Mouse (Mus musculus) liver, embryonic 12.5 days (tissue): Measurements from ENCODE around the gene Nphp4. TPM values are rescaled to one million over a fixed set of nuclear protein-coding genes. Genes with fewer than 3 reads are reported as not detected.

Experiments
- ATAC-seq: fragments of 200-750 bp; cut with Nextera tagmentation; 2 replicates; pipeline ENCODE4 v1.8.0; 2017; ENCODE audit warnings: moderate number of reproducible peaks, mild to moderate bottlenecking, moderate library complexity
- H3K27ac ChIP-seq: fragments of 300-500 bp; sonication (generic); 2 replicates; pipeline ENCODE4 v1.5.1; 2016; ENCODE audit warnings: mild to moderate bottlenecking
- H3K27me3 ChIP-seq: fragments of 300-500 bp; sonication (generic); replicated peaks from 2 replicates; pipeline ENCODE4 v1.6.1; 2016; ENCODE audit warnings: mild to moderate bottlenecking, moderate library complexity
- H3K36me3 ChIP-seq: fragments of 300-500 bp; sonication (generic); 2 replicates; pipeline ENCODE4 v1.6.1; 2016; ENCODE audit warnings: mild to moderate bottlenecking, moderate library complexity
- H3K4me1 ChIP-seq: fragments of 300-500 bp; sonication (generic); 2 replicates; pipeline ENCODE4 v1.6.1; 2016
- H3K4me2 ChIP-seq: fragments of 300-500 bp; sonication (generic); 2 replicates; pipeline ENCODE4 v1.6.1; 2016; ENCODE audit warnings: mild to moderate bottlenecking, moderate library complexity
- H3K4me3 ChIP-seq: fragments of 300-500 bp; sonication (generic); 2 replicates; pipeline ENCODE4 v1.5.1; 2016; ENCODE audit warnings: mild to moderate bottlenecking, moderate library complexity
- H3K9ac ChIP-seq: fragments of 300-500 bp; sonication (generic); 2 replicates; pipeline ENCODE4 v1.6.1; 2016; ENCODE audit warnings: mild to moderate bottlenecking, moderate library complexity
- H3K9me3 ChIP-seq: fragments of 300-500 bp; sonication (generic); replicated peaks from 2 replicates; pipeline ENCODE4 v1.6.1; 2016; ENCODE audit warnings: mild to moderate bottlenecking, moderate library complexity
- WGBS: fragments of 180-500 bp; shearing (Covaris S2); methylation state at CpG from one replicate; pipeline ENCODE4 v1.1.7; 2016; ENCODE audit not compliant: insufficient replicate concordance; 5-methylcytosine and 5-hydroxymethylcytosine counted together
- polyA plus RNA-seq: library from polyadenylated mRNA; unstranded; fragments of >200 nt; fragmentation: Nextera tagmentation; extraction: Ambion mirVana; gene quantifications from 2 replicates; pipeline ENCODE4 v1.2.1, GENCODE M21; 2016

Gene Nphp4
- polyA plus RNA-seq, 1 experiment from 2014 or later, result 0.39 TPM

DNA sequence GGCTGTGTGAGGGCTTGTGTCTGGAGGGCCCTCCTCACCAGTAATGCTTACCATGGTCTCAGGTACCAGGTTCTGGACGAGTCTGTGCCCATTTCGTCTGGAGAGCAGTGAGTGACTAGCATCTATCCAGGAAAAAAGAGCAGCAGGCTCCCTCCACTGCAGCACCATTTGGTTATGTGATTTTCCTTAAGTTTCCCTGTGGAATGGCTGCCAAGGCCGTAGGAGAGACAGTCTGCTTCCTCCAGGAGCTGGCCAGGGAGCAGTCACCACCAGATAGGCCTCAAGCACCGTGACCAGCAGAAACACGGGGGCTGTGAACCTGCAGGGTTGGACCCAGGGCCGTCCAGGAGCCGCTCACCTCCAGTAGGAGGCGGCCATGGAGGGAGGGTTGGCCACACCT lies 3.9 kb downstream of the Nphp4 start:
- Histone ChIP-seq H3K9ac (no peak overlapping the region), H3K36me3 (no peaks in the 10 kb centered on the region), H3K4me2 (no peak overlapping the region), H3K27me3 (peaks cover 51% of the 10 kb centered on the region), H3K27ac (no peak overlapping the region), H3K4me3 (no peak overlapping the region), H3K9me3 (no peaks in the 10 kb centered on the region), H3K4me1 (peaks cover 14% of the 10 kb centered on the region; the same call in 1 of the 2 replicates)
- WGBS, result 38% methylated on average over 8 of the region's 8 CpGs
- no peak for ATAC-seq

DNA sequence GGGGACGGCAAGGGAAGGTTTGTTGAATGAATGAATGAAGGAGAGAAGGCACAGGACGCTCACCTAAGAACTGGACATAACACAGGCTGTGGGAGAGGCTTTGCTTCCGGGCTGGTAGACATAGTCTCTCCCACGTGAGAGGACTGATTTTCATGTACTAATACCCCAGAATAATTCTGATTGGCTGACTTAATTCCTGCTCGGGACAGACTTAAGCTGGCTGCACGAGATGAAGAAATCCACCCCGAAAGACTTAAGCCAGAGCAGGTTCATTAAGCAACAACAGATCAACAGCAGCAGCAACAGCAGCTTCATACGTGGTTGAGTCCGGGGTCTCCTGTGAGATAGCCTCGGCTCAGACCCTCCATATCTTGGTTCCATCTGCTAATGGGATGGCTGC lies 11.5 kb downstream of the Nphp4 start:
- H3K36me3 ChIP-seq, result no peaks in the 10 kb centered on the region
- WGBS, result 65% methylated on average over 10 of the region's 10 CpGs
- H3K4me1 ChIP-seq, result no peaks in the 10 kb centered on the region
- H3K9me3 ChIP-seq, result no peaks in the 10 kb centered on the region
- no peak overlapping the region for H3K4me3 ChIP-seq
- no peak overlapping the region for H3K9ac ChIP-seq
- no peak overlapping the region for H3K4me2 ChIP-seq
- ATAC-seq, result no peak
- no peaks in the 10 kb centered on the region for H3K27me3 ChIP-seq
- no peak overlapping the region for H3K27ac ChIP-seq

DNA sequence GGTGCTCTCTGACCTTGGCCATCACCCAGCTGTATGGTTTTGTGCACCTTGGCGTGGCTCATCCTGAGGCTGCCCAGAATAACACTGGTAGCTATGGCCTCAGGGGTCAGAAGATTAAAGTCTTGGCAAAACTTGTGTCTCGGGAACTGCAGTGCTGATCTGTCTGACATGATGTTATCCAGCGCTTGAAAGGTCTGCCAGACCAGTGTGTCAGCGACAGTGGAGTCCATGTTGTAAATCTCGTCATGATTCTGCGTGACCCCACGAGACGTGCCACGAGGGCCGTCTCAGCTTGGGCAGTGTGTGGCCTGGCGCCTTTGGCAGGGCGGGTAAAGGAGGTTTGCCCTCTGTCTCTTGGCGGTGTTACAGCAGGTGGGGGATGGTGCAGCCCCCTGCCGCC lies 13.8 kb downstream of the Nphp4 start:
- Histone ChIP-seq H3K27me3 (peaks cover 6% of the 10 kb centered on the region; the same call in 1 of the 2 replicates), H3K4me3 (no peak overlapping the region), H3K9ac (no peak overlapping the region), H3K27ac (no peak overlapping the region), H3K9me3 (0 out of 2 replicates have a peak, but pooled peaks cover 2% of the 10 kb centered on the region), H3K36me3 (no peaks in the 10 kb centered on the region), H3K4me1 (no peaks in the 10 kb centered on the region), H3K4me2 (no peak overlapping the region)
- 78% methylated on average over 14 of the region's 14 CpGs for WGBS
- no peak for ATAC-seq

DNA sequence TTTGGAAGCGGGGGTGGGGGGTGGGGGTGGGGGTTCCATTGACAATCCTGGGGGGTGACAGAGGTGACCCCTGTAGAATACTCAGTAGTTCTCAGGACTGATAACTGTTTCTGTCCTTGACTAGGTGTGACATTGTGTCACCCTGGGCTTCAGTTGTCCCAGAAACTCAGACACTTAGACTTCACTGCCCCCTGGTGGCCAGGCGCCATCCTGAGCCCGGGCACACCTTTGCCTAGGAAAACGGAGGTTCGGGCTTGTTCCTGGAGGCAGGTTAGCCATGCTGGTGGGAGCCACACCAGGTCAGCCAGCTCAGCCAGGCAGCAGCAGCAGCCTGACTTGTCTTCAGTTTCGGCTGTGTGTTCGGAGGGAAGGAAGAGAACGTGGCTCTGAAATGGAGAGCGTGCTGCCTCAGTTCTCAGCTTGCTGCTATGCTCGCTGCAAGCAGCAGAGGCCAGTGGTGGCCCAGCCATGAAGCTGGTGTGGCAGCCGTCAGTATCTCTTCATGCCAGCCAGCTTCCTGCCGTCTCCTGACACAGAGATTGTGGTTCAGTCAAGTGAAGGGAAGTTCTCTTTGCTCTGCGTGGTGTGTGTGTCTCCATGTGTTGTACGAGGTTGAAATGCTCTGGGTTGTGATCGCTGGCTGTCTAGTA lies 14.9 kb downstream of the Nphp4 start:
- H3K4me1 ChIP-seq, result no peaks in the 10 kb centered on the region
- no peak overlapping the region for H3K4me2 ChIP-seq
- ATAC-seq, result no peak
- H3K9me3 ChIP-seq, result peaks cover 5% of the 10 kb centered on the region; the same call in 1 of the 2 replicates
- H3K9ac ChIP-seq, result no peak overlapping the region
- H3K27ac ChIP-seq, result no peak overlapping the region
- no peaks in the 10 kb centered on the region for H3K36me3 ChIP-seq
- H3K4me3 ChIP-seq, result no peak overlapping the region
- 33% methylated on average over 15 of the region's 15 CpGs for WGBS
- H3K27me3 ChIP-seq, result peaks cover 6% of the 10 kb centered on the region; the same call in 1 of the 2 replicates

DNA sequence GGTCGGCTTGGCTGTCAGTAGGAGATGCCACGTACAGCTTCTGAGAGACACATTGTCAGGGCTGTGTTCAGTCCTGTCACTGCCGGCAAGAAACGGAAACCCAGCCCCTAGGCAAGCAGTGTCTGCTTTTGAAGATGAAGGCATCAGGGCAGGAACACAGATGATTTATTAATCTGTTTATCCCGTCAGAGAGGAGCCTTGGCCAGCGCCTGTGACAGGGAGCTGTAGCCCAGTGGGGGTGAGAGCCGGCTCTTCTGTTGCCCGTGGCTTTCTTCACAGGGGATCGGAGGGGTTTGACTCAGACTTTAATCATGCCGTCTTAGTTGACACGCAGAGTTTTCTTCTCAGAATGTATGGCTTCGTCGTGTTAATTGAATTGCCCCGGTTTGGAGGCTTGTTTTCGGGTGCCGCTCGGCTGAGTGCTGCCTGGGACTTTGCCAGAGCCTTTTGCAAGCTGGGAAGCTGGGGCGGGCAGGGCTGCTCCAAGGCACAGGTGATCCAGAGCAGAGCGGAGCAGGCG lies 17.9 kb downstream of the Nphp4 start:
- H3K4me2 ChIP-seq, result no peak overlapping the region
- H3K9me3 ChIP-seq, result peaks cover 26% of the 10 kb centered on the region
- H3K4me3 ChIP-seq, result no peak overlapping the region
- ATAC-seq, result no peak
- no peaks in the 10 kb centered on the region for H3K36me3 ChIP-seq
- H3K4me1 ChIP-seq, result no peaks in the 10 kb centered on the region
- no peak overlapping the region for H3K27ac ChIP-seq
- WGBS, result 47% methylated on average over 20 of the region's 20 CpGs
- peaks cover 6% of the 10 kb centered on the region; the same call in 1 of the 2 replicates for H3K27me3 ChIP-seq
- H3K9ac ChIP-seq, result no peak overlapping the region

DNA sequence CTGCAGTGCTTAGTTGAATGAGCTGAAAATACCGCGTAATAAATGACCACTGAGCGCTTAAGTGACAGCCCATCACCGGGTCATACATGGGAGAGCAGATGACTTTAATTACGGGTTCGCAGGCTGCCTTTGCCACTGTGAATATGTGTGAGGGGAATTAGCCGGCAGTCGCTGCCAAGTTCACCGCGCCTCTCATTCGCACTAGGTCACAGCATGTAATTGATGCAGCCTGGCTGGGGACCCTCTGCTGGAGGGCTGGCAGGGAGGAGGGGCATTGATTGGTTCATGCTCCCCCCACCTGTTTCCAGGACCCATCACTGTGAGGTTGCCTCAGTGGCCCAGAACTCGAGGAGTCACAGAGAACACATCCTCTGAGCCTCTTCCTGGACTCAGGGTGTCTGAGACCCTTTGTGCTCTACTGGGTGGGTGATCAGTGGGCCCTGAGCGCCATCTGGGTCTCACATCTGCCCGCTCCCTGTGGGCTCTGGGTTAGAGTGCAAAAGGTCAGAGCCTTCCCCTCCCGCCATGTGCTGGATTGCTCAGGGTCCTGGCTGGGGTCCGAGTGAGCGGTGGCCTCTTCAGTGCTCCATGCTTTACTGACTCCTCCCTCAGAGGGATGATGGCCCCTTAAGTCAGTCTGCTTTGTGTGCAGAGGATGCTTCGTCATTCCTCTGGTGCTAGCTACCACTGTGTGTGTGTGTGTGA lies 35.9 kb downstream of the Nphp4 start:
- peaks cover 43% of the 10 kb centered on the region for H3K9me3 ChIP-seq
- no peaks in the 10 kb centered on the region for H3K36me3 ChIP-seq
- ATAC-seq, result peak; percentile 15; the same call in 1 of the 2 replicates
- H3K4me2 ChIP-seq, result no peak overlapping the region
- no peaks in the 10 kb centered on the region for H3K27me3 ChIP-seq
- 62% methylated on average over 18 of the region's 18 CpGs for WGBS
- no peak overlapping the region for H3K27ac ChIP-seq
- H3K4me1 ChIP-seq, result no peaks in the 10 kb centered on the region
- no peak overlapping the region for H3K4me3 ChIP-seq
- no peak overlapping the region for H3K9ac ChIP-seq

DNA sequence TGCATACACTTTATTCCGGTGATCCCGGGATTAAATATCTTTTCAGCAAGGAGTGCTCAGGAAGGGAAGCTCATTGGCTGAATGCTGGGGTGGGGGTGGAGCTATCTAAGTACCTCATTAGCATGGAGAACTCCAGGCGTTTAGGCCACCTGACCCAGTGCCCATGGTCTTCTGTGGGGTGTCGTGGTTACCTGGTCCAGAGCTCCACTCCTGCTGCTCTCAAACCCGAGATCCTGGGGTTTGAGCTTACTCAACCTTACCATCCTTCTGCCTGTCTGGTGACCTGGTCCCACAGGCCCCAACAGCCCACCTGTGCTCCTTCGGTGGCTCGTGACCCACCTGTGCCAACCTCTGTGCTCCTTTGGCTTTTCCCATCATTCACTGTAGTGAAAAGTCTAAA lies 38.4 kb downstream of the Nphp4 start:
- H3K4me1 ChIP-seq, result no peaks in the 10 kb centered on the region
- peaks cover 22% of the 10 kb centered on the region; the same call in 1 of the 2 replicates for H3K9me3 ChIP-seq
- WGBS, result 50% methylated on average over 7 of the region's 7 CpGs
- no peak overlapping the region for H3K4me2 ChIP-seq
- H3K36me3 ChIP-seq, result no peaks in the 10 kb centered on the region
- no peak overlapping the region for H3K27ac ChIP-seq
- ATAC-seq, result no peak
- no peak overlapping the region for H3K4me3 ChIP-seq
- H3K27me3 ChIP-seq, result no peaks in the 10 kb centered on the region
- H3K9ac ChIP-seq, result no peak overlapping the region

DNA sequence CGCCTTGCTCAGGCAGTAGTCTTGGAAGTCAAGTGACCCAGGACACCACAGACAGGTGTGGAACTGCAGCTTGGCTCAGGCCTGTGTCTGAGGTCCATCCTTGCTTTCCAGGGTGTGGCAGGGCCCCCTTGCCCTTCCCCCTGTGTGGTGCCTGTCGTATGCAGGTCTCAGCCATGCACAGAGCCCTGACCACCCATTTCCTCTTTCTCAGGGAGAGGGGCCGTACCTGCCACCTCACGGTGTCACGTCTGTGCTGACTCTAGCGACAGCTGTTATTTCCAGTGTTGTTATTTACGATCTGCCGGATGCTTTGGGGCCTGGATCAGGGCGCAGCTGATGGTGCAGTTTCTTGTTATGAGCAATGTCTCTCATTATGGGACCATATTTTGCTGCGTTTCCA lies 42.6 kb downstream of the Nphp4 start:
- H3K9me3 ChIP-seq, result 0 out of 2 replicates have a peak, but pooled peaks cover 4% of the 10 kb centered on the region
- no peak overlapping the region for H3K9ac ChIP-seq
- H3K27me3 ChIP-seq, result no peaks in the 10 kb centered on the region
- no peak overlapping the region for H3K4me2 ChIP-seq
- H3K27ac ChIP-seq, result no peak overlapping the region
- 50% methylated on average over 10 of the region's 10 CpGs for WGBS
- no peak for ATAC-seq
- no peak overlapping the region for H3K4me3 ChIP-seq
- no peaks in the 10 kb centered on the region for H3K36me3 ChIP-seq
- H3K4me1 ChIP-seq, result no peaks in the 10 kb centered on the region

DNA sequence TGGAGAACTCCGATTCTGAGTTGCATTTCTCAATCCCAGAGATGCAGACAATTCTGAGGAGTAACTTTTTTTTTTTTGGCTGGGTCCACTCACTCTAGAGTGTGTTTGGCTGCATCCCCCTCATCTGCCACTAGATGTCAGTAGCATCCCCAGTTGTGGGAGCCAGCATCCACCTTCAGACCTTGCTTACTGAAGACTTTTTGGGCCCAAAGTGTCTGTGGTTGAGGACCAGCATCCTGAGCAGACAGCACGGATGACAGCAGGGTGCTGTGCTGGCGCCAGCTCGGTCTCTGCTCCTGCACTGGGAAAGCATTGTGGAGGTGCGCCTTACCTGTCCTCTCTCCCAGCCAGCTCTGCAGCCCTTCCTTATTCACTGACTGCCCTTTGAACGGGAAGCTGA lies 43.6 kb downstream of the Nphp4 start:
- no peaks in the 10 kb centered on the region for H3K4me1 ChIP-seq
- 24% methylated on average over 6 of the region's 6 CpGs for WGBS
- H3K36me3 ChIP-seq, result no peaks in the 10 kb centered on the region
- no peak overlapping the region for H3K4me2 ChIP-seq
- ATAC-seq, result no peak
- H3K9ac ChIP-seq, result no peak overlapping the region
- H3K27ac ChIP-seq, result no peak overlapping the region
- H3K27me3 ChIP-seq, result no peaks in the 10 kb centered on the region
- H3K9me3 ChIP-seq, result 0 out of 2 replicates have a peak, but pooled peaks cover 4% of the 10 kb centered on the region
- no peak overlapping the region for H3K4me3 ChIP-seq

DNA sequence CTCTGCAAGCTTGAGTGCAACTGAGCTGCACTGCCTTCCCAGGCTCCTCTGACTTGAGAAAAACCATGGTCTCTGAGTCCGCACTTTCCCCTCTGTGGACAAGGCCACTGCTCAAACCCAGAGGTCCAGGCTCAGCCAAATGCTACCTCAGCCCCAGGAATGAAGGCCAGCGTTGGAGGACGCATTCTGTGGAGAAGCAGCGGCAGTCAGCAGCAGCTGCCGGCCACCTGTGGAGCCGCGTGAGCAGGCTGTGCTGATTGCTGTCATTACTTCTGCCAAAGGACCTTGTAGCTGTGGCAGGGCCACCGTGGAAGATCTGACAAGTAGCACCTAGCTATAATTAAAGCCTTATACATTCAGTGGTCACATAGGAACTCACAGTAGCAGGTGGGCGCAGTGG lies 56.4 kb downstream of the Nphp4 start:
- no peak overlapping the region for H3K4me3 ChIP-seq
- H3K27me3 ChIP-seq, result 0 out of 2 replicates have a peak, but pooled peaks cover 4% of the 10 kb centered on the region
- no peak overlapping the region for H3K9ac ChIP-seq
- no peaks in the 10 kb centered on the region for H3K9me3 ChIP-seq
- no peaks in the 10 kb centered on the region for H3K36me3 ChIP-seq
- H3K4me2 ChIP-seq, result no peak overlapping the region
- H3K27ac ChIP-seq, result no peak overlapping the region
- ATAC-seq, result no peak
- H3K4me1 ChIP-seq, result no peaks in the 10 kb centered on the region
- 57% methylated on average over 9 of the region's 9 CpGs for WGBS

DNA sequence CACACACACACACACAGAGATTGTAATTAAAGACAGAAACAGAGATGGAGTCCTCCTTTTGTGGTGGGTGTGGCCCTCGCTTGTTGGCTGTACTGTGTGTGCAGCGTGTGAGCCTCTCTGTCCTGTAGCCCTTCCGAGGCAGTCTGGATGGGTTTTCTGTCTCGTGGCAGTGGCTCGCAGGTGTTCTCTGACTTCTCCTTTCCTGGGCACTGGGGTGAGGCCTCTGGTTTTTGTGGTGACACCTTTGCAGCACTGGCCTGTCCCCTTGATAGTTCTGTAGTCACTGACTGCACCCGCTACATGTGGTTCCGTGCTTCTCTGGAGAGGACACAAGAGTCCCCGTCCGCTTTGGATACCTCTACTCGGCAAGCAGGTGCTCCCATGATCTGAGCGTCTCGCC lies 63.2 kb downstream of the Nphp4 start:
- H3K4me3 ChIP-seq, result no peak overlapping the region
- ATAC-seq, result no peak
- no peaks in the 10 kb centered on the region for H3K27me3 ChIP-seq
- no peaks in the 10 kb centered on the region for H3K4me1 ChIP-seq
- WGBS, result 79% methylated on average over 12 of the region's 12 CpGs
- H3K9me3 ChIP-seq, result no peaks in the 10 kb centered on the region; the same call in 1 of the 2 replicates
- H3K9ac ChIP-seq, result no peak overlapping the region
- no peak overlapping the region for H3K4me2 ChIP-seq
- H3K27ac ChIP-seq, result no peak overlapping the region
- H3K36me3 ChIP-seq, result no peaks in the 10 kb centered on the region

DNA sequence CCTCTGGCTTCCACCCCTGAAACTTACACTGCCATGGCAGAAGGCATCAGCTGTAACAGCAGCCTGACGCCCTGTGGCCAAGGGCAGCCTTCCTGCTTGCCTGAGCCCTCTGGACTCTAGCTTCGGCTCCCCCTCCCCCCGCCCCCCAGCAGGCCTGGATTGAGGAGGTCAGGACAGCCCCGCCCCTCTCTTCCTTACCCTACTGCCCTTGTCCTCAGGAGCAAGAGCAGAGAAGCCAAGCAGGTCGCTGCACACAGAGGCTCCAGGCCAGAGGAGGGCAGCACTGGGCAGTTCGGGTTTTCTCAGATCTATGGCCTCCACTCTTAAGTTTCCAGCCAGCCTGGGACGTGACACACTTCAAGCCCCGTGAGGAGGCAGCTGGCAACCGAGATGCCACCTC lies 64.7 kb downstream of the Nphp4 start:
- Histone ChIP-seq H3K4me1 (no peaks in the 10 kb centered on the region), H3K4me2 (no peak overlapping the region), H3K4me3 (no peak overlapping the region), H3K9ac (no peak overlapping the region), H3K27me3 (no peaks in the 10 kb centered on the region), H3K9me3 (peaks cover 7% of the 10 kb centered on the region; the same call in 1 of the 2 replicates), H3K36me3 (no peaks in the 10 kb centered on the region), H3K27ac (no peak overlapping the region)
- ATAC-seq, result no peak
- WGBS, result 29% methylated on average over 9 of the region's 9 CpGs
